Mouse (Mus musculus) heart, embryonic 14.5 days (tissue): ENCODE measurements around the gene Prr36. TPM values are rescaled to one million over a fixed set of nuclear protein-coding genes. Genes with fewer than 3 reads are reported as not detected.

ENCODE experiments used
- ATAC-seq: fragments of 200-750 bp; cut with Nextera tagmentation; 2 replicates; pipeline ENCODE4 v1.8.0; 2017; ENCODE audit warnings: low read depth, moderate TSS enrichment; ENCODE audit not compliant: insufficient number of reproducible peaks, insufficient read depth, low FRiP score
- H3K27ac ChIP-seq, 2 experiments: fragments of 200-500 bp in 1 of 2; fragments of 300-500 bp in 1 of 2; sonication (generic) in 1 of 2; replicated peaks in 1 of 2; 2 replicates each; pipeline ENCODE4 v1.5.1; 2012 to 2014; ENCODE audit warnings: low read depth in 2 of 2, low read length in 2 of 2, control low read depth in 1 of 2, mild to moderate bottlenecking in 1 of 2, mixed read lengths in 1 of 2; ENCODE audit not compliant: control insufficient read depth in 1 of 2, insufficient read depth in 1 of 2
- H3K27me3 ChIP-seq: fragments of 300-500 bp; sonication (generic); 2 replicates; pipeline ENCODE4 v1.6.1; 2014; ENCODE audit warnings: mild to moderate bottlenecking, low read length, control low read depth; ENCODE audit not compliant: control insufficient read depth, insufficient read depth
- H3K36me3 ChIP-seq: fragments of 300-500 bp; sonication (generic); 2 replicates; pipeline ENCODE4 v1.6.1; 2014; ENCODE audit warnings: mild to moderate bottlenecking, control low read depth, low read length, mixed read lengths; ENCODE audit not compliant: control insufficient read depth, insufficient read depth
- H3K4me1 ChIP-seq, 2 experiments: fragments of 200-500 bp in 1 of 2; fragments of 300-500 bp in 1 of 2; sonication (generic) in 1 of 2; 2 replicates each; pipeline ENCODE4 v1.6.1; 2012 to 2014; ENCODE audit warnings: low read length in 2 of 2, control low read depth in 1 of 2, mixed read lengths in 1 of 2; ENCODE audit not compliant: control insufficient read depth in 2 of 2, insufficient read depth in 2 of 2
- H3K4me2 ChIP-seq: fragments of 300-500 bp; sonication (generic); 2 replicates; pipeline ENCODE4 v1.6.1; 2014; ENCODE audit warnings: mild to moderate bottlenecking, low read length
- H3K4me3 ChIP-seq, 2 experiments: fragments of 200-500 bp in 1 of 2; fragments of 300-500 bp in 1 of 2; sonication (generic) in 1 of 2; 2 replicates each; pipeline ENCODE4 v1.5.1; 2012 to 2014; ENCODE audit warnings: low read length in 2 of 2, mild to moderate bottlenecking in 2 of 2, control low read depth in 1 of 2, low read depth in 1 of 2, moderate library complexity in 1 of 2; ENCODE audit not compliant: control insufficient read depth in 1 of 2, insufficient read depth in 1 of 2
- H3K9ac ChIP-seq: fragments of 300-500 bp; sonication (generic); 2 replicates; pipeline ENCODE4 v1.6.1; 2014; ENCODE audit warnings: mild to moderate bottlenecking, low read length
- H3K9me3 ChIP-seq: fragments of 300-500 bp; sonication (generic); 2 replicates; pipeline ENCODE4 v1.6.1; 2016; ENCODE audit warnings: low read length, control low read depth; ENCODE audit not compliant: control insufficient read depth
- WGBS: fragments of 180-500 bp; shearing (Covaris S2); extraction: QIAGEN DNeasy Blood & Tissue Kit; methylation state at CpG from one replicate; pipeline ENCODE4 v1.1.7; 2014; 5-methylcytosine and 5-hydroxymethylcytosine counted together
- polyA plus RNA-seq: library from polyadenylated mRNA; unstranded; fragments of >200 nt; fragmentation: Nextera tagmentation; extraction: Ambion mirVana; gene quantifications from 2 replicates; pipeline ENCODE4 v1.2.1, GENCODE M21; 2014

Gene Prr36
- polyA plus RNA-seq, 1 experiment from 2014 or later, result 0.47 TPM

DNA sequence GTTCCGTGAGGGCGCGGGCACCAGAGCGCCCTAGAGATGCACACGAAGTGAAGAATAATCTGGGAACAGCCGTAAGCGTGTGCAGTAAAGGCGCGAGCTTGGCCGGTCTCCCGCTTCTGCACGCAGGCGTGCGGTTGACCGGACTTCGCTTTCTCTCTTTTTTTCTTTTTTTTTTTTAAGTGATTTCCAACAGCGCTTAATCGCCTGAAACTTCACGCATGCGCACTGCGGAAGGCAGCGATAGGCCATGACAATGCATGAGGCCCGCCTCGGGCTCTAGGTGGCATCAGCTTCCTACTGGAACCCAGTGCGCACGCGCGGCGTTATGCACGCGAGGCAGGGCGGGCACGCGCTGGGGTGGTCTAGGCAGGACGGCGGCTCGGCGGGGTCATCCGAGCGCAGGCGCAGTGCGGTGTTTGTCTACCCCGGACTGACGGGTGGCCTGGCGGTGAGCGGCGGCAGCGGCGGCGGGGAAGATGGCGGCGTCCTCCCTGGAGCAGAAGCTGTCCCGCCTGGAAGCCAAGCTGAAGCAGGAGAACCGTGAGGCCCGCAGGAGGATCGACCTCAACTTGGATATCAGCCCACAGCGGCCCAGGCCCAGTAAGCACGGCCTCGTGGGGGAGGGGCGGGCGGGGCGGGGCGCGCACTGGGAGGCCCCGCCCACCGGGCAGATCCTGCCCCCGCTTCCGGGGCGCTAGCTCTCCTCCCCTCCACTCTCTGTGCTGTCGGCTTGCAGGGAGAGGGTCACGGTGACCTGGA is 21.4 kb upstream of the Prr36 start, which contains the start of the genes Map2k7 and Gm49320:
Gene Map2k7, plus strand, starts transcription at position 307 of the 759 bp plus-strand sequence.
Gene Gm49320, plus strand, starts transcription at position 432 of the 759 bp plus-strand sequence.
- Histone ChIP-seq H3K36me3 (peaks cover 35% of the 10 kb centered on the region), H3K9ac (peak within 1 kb of the TSS; percentile 80), H3K27me3 (no peaks in the 10 kb centered on the region), H3K4me1 (peaks cover 14 to 17% of the 10 kb centered on the region in 2 experiments), H3K9me3 (no peaks in the 10 kb centered on the region), H3K4me2 (peak within 1 kb of the TSS; percentile 79), H3K4me3 (peak within 1 kb of the TSS; percentile 69 to 72), H3K27ac (peak within 1 kb of the TSS; percentile 93 to 97)
- ATAC-seq, result peak; percentile 94
- WGBS, result under 1% methylated on average over 66 of the region's 71 CpGs

DNA sequence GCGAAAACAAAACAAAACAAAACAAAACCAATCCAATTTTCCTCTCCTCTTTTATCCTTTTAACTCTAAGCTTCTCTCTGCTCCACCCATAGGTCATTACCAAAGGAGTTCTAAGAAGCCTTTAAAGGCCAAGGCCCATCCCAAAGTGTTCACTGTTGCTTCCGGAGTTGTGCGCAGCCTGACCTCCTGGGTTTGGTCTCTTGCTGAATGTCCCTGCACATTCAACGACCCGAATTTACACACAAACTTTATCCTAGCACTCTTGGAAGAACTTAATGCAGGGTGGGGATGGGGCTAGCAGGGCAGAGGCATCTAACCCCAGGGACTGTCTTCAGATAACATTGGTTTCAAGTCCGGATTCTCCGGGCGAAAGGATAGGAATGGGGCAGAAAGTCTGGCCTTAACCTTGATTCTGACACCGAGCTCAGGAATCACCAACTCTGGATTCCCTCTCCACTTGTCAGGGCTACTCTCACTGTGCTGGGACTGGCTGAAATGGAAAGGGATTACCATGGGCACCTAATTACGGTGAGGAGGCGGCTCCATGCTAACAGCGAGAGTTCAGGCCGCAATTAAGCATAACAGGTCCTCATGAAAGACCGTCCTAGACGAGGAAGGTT is 20.7 kb upstream of the Prr36 start:
- Histone ChIP-seq H3K4me1 (peaks cover 14 to 17% of the 10 kb centered on the region in 2 experiments), H3K9me3 (no peaks in the 10 kb centered on the region), H3K4me2 (peak overlapping the region; percentile 76), H3K36me3 (peaks cover 29% of the 10 kb centered on the region), H3K9ac (peak overlapping the region; percentile 80), H3K27me3 (no peaks in the 10 kb centered on the region), H3K27ac (peak overlapping the region; percentile 93 to 97), H3K4me3 (peak overlapping the region; percentile 67 to 72)
- 17% methylated on average over 15 of the region's 15 CpGs for WGBS
- ATAC-seq, result 0 out of 2 replicates have a peak, but pooled peaks have one; percentile 0

DNA sequence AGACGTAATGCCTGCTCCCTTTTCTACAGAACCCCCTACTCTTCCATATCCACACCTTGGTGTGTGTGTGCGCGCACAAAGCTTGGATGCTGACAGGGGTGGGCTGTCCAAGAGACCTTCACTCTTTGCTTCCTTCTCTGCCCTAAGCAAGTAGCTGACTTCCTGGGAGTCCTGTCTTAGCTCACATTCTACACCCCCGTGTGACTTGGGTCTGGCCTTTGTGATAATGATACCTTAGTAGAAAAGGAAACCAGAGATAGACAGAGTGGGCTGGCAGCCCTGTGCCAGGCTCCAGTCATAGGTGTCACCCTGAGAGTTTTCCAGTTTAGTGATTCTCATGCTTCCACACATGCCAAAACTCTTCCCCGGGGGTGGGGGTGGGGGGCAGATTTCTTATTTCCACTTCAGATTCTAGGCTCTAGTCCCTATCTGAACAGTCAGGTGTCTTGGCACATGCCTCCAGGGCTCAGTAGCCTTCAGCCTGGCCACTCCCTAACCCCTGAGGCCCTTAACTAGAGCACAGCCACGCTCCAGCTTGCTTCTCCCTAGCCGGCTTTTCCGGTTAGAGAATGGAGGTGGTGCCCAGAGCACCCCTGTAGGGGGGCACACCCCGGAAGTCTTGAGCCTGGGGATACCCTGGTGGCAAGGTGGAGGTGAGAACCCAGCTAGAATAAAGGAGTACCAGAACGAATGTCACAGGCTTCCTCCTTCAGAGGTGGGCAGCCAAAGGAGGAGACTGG is 13.5 kb upstream of the Prr36 start:
- H3K4me2 ChIP-seq, result no peak overlapping the region
- H3K36me3 ChIP-seq, result no peaks in the 10 kb centered on the region
- no peak for ATAC-seq
- H3K4me3 ChIP-seq, result no peak overlapping the region
- H3K9me3 ChIP-seq, result no peaks in the 10 kb centered on the region
- H3K9ac ChIP-seq, result no peak overlapping the region
- no peak overlapping the region for H3K27ac ChIP-seq
- WGBS, result 49% methylated on average over 10 of the region's 10 CpGs
- peaks cover 3 to 6% of the 10 kb centered on the region in 2 experiments; a peak in 3 of 4 replicates for H3K4me1 ChIP-seq
- peaks cover 31% of the 10 kb centered on the region; the same call in 1 of the 2 replicates for H3K27me3 ChIP-seq

DNA sequence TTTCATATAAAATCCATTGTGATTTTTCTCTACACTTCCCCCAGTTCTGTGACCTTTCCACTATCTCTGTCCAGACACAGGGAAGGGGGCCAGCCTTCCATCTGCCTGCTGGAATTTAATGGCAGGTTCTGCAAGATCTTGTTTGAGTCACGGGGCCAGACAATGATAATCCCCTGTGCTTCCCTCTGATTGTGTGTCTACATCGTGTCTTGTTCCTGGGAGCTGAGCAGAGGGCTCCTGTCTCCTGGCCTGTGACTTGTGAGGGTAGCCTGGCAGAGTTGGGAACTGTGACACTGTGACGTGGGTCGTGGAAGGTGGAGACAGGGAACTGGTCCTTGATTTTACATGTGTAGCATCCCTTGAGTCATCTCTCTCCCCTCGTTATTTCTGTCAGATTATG is 12.5 kb upstream of the Prr36 start:
- no peak for ATAC-seq
- 52% methylated on average over 5 of the region's 5 CpGs for WGBS
- H3K4me2 ChIP-seq, result no peak overlapping the region
- peaks cover 3 to 6% of the 10 kb centered on the region in 2 experiments; a peak in 3 of 4 replicates for H3K4me1 ChIP-seq
- no peaks in the 10 kb centered on the region for H3K9me3 ChIP-seq
- no peak overlapping the region for H3K4me3 ChIP-seq
- no peak overlapping the region for H3K9ac ChIP-seq
- H3K27me3 ChIP-seq, result peaks cover 35% of the 10 kb centered on the region; the same call in 1 of the 2 replicates
- no peak overlapping the region for H3K27ac ChIP-seq
- no peaks in the 10 kb centered on the region for H3K36me3 ChIP-seq

DNA sequence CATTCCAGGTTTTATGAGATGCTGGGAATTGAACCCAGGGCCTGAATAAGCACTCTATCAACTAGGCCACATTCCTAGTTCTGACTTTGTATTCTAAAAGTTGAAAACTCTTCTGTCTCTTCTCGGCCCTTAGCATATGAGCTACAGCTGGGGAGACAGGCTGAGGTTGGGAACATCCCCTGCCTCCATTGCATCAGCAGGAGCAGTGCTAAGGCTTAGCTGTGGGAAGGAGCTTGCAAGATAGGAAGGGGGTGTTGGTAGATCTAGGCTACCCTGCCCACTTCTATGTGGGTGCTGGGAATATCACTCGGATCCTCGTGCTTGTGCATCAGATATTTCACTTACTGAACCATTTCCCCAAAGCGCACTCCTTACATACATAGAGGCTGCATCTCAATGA is 10.7 kb upstream of the Prr36 start:
- H3K4me1 ChIP-seq, result peaks cover 3 to 6% of the 10 kb centered on the region in 2 experiments; a peak in 3 of 4 replicates
- no peaks in the 10 kb centered on the region for H3K9me3 ChIP-seq
- H3K4me3 ChIP-seq, result no peak overlapping the region
- peaks cover 38% of the 10 kb centered on the region; the same call in 1 of the 2 replicates for H3K27me3 ChIP-seq
- WGBS, result 79% methylated on average over 4 of the region's 4 CpGs
- H3K36me3 ChIP-seq, result no peaks in the 10 kb centered on the region
- H3K4me2 ChIP-seq, result no peak overlapping the region
- H3K27ac ChIP-seq, result no peak overlapping the region
- no peak for ATAC-seq
- no peak overlapping the region for H3K9ac ChIP-seq

DNA sequence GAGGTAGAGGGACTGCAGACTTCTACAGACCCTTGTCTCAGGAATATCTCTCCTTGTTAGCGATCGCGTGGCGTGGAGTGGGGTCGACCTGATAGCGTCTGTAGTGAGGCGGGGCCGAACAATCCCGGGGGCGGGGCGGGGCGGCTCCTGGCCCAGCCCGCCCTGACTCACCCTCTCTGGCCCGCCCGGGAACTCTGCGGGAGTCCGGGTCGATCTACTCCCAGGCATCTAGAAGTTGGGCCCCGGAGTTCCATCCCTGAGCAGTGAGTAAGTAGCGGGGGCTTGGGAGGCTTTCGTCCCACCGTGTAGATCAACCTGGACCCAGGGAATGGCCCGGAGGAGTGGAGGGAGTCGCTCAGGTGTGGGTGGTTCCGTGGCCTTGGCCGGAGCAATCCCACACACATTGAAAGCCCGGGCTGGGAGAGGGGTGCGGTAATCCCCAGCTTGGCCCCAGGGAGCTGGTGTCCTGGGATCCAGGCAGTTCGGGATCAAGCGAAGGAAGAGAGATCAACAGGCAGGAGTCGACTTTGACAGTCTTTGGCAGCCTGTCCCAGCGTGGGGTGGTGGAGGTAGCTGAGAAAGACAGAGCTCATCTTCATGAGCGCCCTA is 9.6 kb upstream of the Prr36 start, which contains the start of gene Lrrc8e:
Gene Lrrc8e, plus strand, starts transcription at position 89 of the 609 bp plus-strand sequence.
- peaks cover 38% of the 10 kb centered on the region; the same call in 1 of the 2 replicates for H3K27me3 ChIP-seq
- peak; percentile 25; the same call in 1 of the 2 replicates for ATAC-seq
- 2% methylated on average over 33 of the region's 33 CpGs for WGBS
- no peak within 1 kb of the TSS for H3K9ac ChIP-seq
- peak within 1 kb of the TSS; percentile 17 to 21; a peak in 3 of 4 replicates for H3K4me3 ChIP-seq
- H3K27ac ChIP-seq, result no peak within 1 kb of the TSS
- H3K9me3 ChIP-seq, result no peaks in the 10 kb centered on the region
- H3K4me1 ChIP-seq, result peaks cover 3 to 6% of the 10 kb centered on the region in 2 experiments; a peak in 3 of 4 replicates
- peak within 1 kb of the TSS; percentile 58 for H3K4me2 ChIP-seq
- H3K36me3 ChIP-seq, result no peaks in the 10 kb centered on the region

- WGBS, result 27% methylated on average over 4 of the region's 4 CpGs
- H3K9me3 ChIP-seq, result no peaks in the 10 kb centered on the region
- H3K27me3 ChIP-seq, result peaks cover 38% of the 10 kb centered on the region; the same call in 1 of the 2 replicates
- H3K9ac ChIP-seq, result no peak overlapping the region
- peak overlapping the region; percentile 17 to 21; a peak in 2 of 4 replicates for H3K4me3 ChIP-seq
- H3K36me3 ChIP-seq, result no peaks in the 10 kb centered on the region
- ATAC-seq, result no peak
- peak overlapping the region; percentile 58 for H3K4me2 ChIP-seq
- H3K27ac ChIP-seq, result no peak overlapping the region
- peaks cover 3 to 6% of the 10 kb centered on the region in 2 experiments; a peak in 3 of 4 replicates for H3K4me1 ChIP-seq
Observed at GRCm38 (mm10) chr8:4226323-4226722, 9.1 kb upstream of the Prr36 start.
